Mouse (Mus musculus): ENCODE measurements around the gene Egfl8. TPM values are rescaled to one million over a fixed set of nuclear protein-coding genes. Genes with fewer than 3 reads are reported as not detected.
A peak's percentile ranks its signal among the peaks of the same experiment; 100 is the strongest.

The Egfl8 gene
- polyA plus RNA-seq, 1 experiment from 2014 or later = 12.3 TPM

GRCm38 (mm10) chr17:34578070-34578469 lies 37.7 kb downstream of the Egfl8 start:
- no peak overlapping the region for H3K4me3 ChIP-seq (ENCODE audit: low read depth, low read length)
- no peaks in the 10 kb centered on the region for H3K9me3 ChIP-seq (ENCODE audit: control insufficient read depth, low read length)
- DNase-seq (ENCODE audit: low spot score) = no peak
- ATAC-seq (ENCODE audit: low read depth) = no peak
- no peak overlapping the region for H3K9ac ChIP-seq (ENCODE audit: low read depth, low read length)
- H3K4me1 ChIP-seq (ENCODE audit: control insufficient read depth, insufficient read depth, low read length) = no peaks in the 10 kb centered on the region
- H3K27me3 ChIP-seq (replicated peaks; ENCODE audit: control insufficient read depth, insufficient read depth, low read length) = no peaks in the 10 kb centered on the region
- 78% methylated on average over 3 of the region's 3 CpGs for WGBS
- H3K4me2 ChIP-seq (ENCODE audit: low read depth, low read length) = no peak overlapping the region
- no peak overlapping the region for H3K27ac ChIP-seq (replicated peaks; ENCODE audit: low read depth, low read length)
- no peaks in the 10 kb centered on the region for H3K36me3 ChIP-seq (ENCODE audit: control insufficient read depth, insufficient read depth, low read length)

- WGBS = 64% methylated on average over 5 of the region's 5 CpGs
- H3K4me2 ChIP-seq (ENCODE audit: low read depth, low read length) = no peak overlapping the region
- H3K9me3 ChIP-seq (ENCODE audit: control insufficient read depth, low read length) = no peaks in the 10 kb centered on the region
- no peaks in the 10 kb centered on the region for H3K4me1 ChIP-seq (ENCODE audit: control insufficient read depth, insufficient read depth, low read length)
- no peaks in the 10 kb centered on the region for H3K27me3 ChIP-seq (replicated peaks; ENCODE audit: control insufficient read depth, insufficient read depth, low read length)
- H3K27ac ChIP-seq (replicated peaks; ENCODE audit: low read depth, low read length) = no peak overlapping the region
- H3K36me3 ChIP-seq (ENCODE audit: control insufficient read depth, insufficient read depth, low read length) = no peaks in the 10 kb centered on the region
- no peak overlapping the region for H3K4me3 ChIP-seq (ENCODE audit: low read depth, low read length)
- DNase-seq (ENCODE audit: low spot score) (peak; percentile 37), ATAC-seq (ENCODE audit: low read depth) (no peak)
- H3K9ac ChIP-seq (ENCODE audit: low read depth, low read length) = no peak overlapping the region
These were observed 39.2 kb downstream of the Egfl8 start for GRCm38 (mm10) chr17:34576577-34576976.

DNA sequence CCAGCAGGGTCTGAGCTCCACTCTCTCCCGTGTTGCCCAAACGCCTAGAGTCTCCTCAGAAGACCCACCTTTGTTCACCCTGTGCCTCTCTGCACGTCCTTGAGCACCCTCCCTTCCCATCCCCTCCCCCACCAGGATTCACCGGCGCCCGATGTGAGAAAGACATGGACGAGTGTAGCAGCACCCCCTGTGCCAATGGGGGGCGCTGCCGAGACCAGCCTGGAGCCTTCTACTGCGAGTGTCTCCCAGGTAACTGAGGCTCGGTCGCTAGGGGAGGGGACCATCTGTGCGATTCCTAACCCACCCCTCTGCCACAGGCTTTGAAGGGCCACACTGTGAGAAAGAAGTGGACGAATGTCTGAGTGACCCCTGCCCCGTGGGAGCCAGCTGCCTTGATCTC lies 43.4 kb downstream of the Egfl8 start:
- no peak for ATAC-seq (ENCODE audit: low read depth)
- H3K4me2 ChIP-seq (ENCODE audit: low read depth, low read length) = no peak overlapping the region

DNA sequence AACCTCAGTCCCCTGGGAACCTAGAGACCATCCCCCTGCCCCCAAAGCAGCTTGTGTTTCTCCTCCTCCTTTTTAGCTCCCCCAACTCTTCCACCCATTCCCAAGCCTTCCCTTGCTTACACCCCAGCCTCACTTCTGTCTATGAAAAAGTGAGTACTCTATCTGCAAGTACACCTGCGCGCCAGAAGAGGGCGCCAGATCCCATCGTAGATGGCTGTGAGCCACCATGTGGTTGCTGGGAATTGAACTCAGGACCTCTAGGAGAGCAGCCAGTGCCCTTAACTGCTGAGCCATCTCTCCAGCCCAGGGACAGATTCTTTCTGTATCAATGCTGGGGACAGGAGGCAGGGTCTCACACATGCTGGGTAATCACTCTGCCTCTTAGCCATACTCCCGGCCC lies 43.9 kb downstream of the Egfl8 start:
- Histone ChIP-seq H3K36me3 (ENCODE audit: control insufficient read depth, insufficient read depth, low read length) (no peaks in the 10 kb centered on the region), H3K4me3 (ENCODE audit: low read depth, low read length) (no peak overlapping the region), H3K9ac (ENCODE audit: low read depth, low read length) (no peak overlapping the region), H3K9me3 (ENCODE audit: control insufficient read depth, low read length) (no peaks in the 10 kb centered on the region), H3K4me1 (ENCODE audit: control insufficient read depth, insufficient read depth, low read length) (no peaks in the 10 kb centered on the region), H3K27ac (replicated peaks; ENCODE audit: low read depth, low read length) (no peak overlapping the region), H3K27me3 (replicated peaks; ENCODE audit: control insufficient read depth, insufficient read depth, low read length) (no peaks in the 10 kb centered on the region), H3K4me2 (ENCODE audit: low read depth, low read length) (no peak overlapping the region)
- ATAC-seq (ENCODE audit: low read depth) = no peak
- DNase-seq (ENCODE audit: low spot score) = no peak
- 10% methylated on average over 5 of the region's 5 CpGs for WGBS

More for the DNA sequence above, 43.4 kb downstream of the Egfl8 start:
- no peak overlapping the region for H3K9ac ChIP-seq (ENCODE audit: low read depth, low read length)
- H3K4me3 ChIP-seq (ENCODE audit: low read depth, low read length) = no peak overlapping the region
- WGBS = 17% methylated on average over 14 of the region's 15 CpGs
- no peaks in the 10 kb centered on the region for H3K27me3 ChIP-seq (replicated peaks; ENCODE audit: control insufficient read depth, insufficient read depth, low read length)
- H3K36me3 ChIP-seq (ENCODE audit: control insufficient read depth, insufficient read depth, low read length) = no peaks in the 10 kb centered on the region
- H3K4me1 ChIP-seq (ENCODE audit: control insufficient read depth, insufficient read depth, low read length) = no peaks in the 10 kb centered on the region
- no peaks in the 10 kb centered on the region for H3K9me3 ChIP-seq (ENCODE audit: control insufficient read depth, low read length)
- H3K27ac ChIP-seq (replicated peaks; ENCODE audit: low read depth, low read length) = no peak overlapping the region
- DNase-seq (ENCODE audit: low spot score) = no peak

GRCm38 (mm10) chr17:34569919-34570318 lies 45.9 kb downstream of the Egfl8 start:
- no peaks in the 10 kb centered on the region for H3K4me1 ChIP-seq (ENCODE audit: control insufficient read depth, insufficient read depth, low read length)
- no peaks in the 10 kb centered on the region for H3K9me3 ChIP-seq (ENCODE audit: control insufficient read depth, low read length)
- no peak overlapping the region for H3K4me2 ChIP-seq (ENCODE audit: low read depth, low read length)
- no peak for ATAC-seq (ENCODE audit: low read depth)
- DNase-seq (ENCODE audit: low spot score) = no peak
- H3K4me3 ChIP-seq (ENCODE audit: low read depth, low read length) = no peak overlapping the region
- WGBS = 66% methylated on average over 4 of the region's 4 CpGs
- H3K9ac ChIP-seq (ENCODE audit: low read depth, low read length) = no peak overlapping the region
- no peak overlapping the region for H3K27ac ChIP-seq (replicated peaks; ENCODE audit: low read depth, low read length)
- no peaks in the 10 kb centered on the region for H3K36me3 ChIP-seq (ENCODE audit: control insufficient read depth, insufficient read depth, low read length)
- H3K27me3 ChIP-seq (replicated peaks; ENCODE audit: control insufficient read depth, insufficient read depth, low read length) = no peaks in the 10 kb centered on the region

DNA sequence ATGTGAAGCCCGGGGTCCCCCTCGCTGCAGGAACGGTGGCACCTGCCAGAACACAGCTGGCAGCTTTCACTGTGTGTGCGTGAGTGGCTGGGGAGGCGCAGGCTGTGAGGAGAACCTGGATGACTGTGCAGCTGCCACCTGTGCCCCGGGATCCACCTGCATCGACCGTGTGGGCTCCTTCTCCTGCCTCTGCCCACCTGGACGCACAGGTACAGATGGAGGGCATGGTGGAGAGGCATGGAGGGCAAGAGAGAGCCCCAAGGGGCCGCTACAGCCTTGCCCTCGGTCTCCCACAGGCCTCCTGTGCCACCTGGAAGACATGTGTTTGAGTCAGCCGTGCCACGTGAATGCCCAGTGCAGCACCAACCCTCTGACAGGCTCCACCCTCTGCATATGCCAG lies 47.4 kb downstream of the Egfl8 start:
- Histone ChIP-seq H3K27ac (replicated peaks; ENCODE audit: low read depth, low read length) (no peak overlapping the region), H3K9ac (ENCODE audit: low read depth, low read length) (no peak overlapping the region), H3K4me2 (ENCODE audit: low read depth, low read length) (no peak overlapping the region), H3K36me3 (ENCODE audit: control insufficient read depth, insufficient read depth, low read length) (no peaks in the 10 kb centered on the region), H3K27me3 (replicated peaks; ENCODE audit: control insufficient read depth, insufficient read depth, low read length) (no peaks in the 10 kb centered on the region), H3K4me3 (ENCODE audit: low read depth, low read length) (no peak overlapping the region), H3K9me3 (ENCODE audit: control insufficient read depth, low read length) (no peaks in the 10 kb centered on the region), H3K4me1 (ENCODE audit: control insufficient read depth, insufficient read depth, low read length) (0 out of 2 replicates have a peak, but pooled peaks cover 4% of the 10 kb centered on the region)
- no peak for DNase-seq (ENCODE audit: low spot score)
- no peak for ATAC-seq (ENCODE audit: low read depth)
- WGBS = 80% methylated on average over 11 of the region's 13 CpGs

DNA sequence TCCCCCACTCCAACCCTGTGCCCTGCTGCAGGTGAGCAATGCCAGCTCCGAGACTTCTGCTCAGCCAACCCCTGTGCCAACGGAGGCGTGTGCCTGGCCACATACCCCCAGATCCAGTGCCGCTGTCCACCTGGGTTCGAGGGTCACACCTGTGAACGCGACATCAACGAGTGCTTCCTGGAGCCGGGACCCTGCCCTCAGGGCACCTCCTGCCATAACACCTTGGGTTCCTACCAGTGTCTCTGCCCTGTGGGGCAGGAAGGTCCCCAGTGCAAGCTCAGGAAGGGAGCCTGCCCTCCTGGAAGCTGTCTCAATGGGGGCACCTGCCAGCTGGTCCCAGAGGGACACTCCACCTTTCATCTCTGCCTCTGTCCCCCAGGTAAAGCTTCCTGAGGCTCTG lies 48.5 kb downstream of the Egfl8 start:
- no peak overlapping the region for H3K4me3 ChIP-seq (ENCODE audit: low read depth, low read length)
- ATAC-seq (ENCODE audit: low read depth) (no peak), DNase-seq (ENCODE audit: low spot score) (no peak)
- 59% methylated on average over 6 of the region's 9 CpGs for WGBS
- no peaks in the 10 kb centered on the region for H3K27me3 ChIP-seq (replicated peaks; ENCODE audit: control insufficient read depth, insufficient read depth, low read length)
- H3K4me1 ChIP-seq (ENCODE audit: control insufficient read depth, insufficient read depth, low read length) = 0 out of 2 replicates have a peak, but pooled peaks cover 4% of the 10 kb centered on the region
- no peaks in the 10 kb centered on the region for H3K36me3 ChIP-seq (ENCODE audit: control insufficient read depth, insufficient read depth, low read length)
- H3K4me2 ChIP-seq (ENCODE audit: low read depth, low read length) = no peak overlapping the region
- no peak overlapping the region for H3K9ac ChIP-seq (ENCODE audit: low read depth, low read length)
- H3K27ac ChIP-seq (replicated peaks; ENCODE audit: low read depth, low read length) = no peak overlapping the region
- no peaks in the 10 kb centered on the region for H3K9me3 ChIP-seq (ENCODE audit: control insufficient read depth, low read length)

GRCm38 (mm10) chr17:34564796-34565195 lies 51.0 kb downstream of the Egfl8 start:
- no peaks in the 10 kb centered on the region for H3K9me3 ChIP-seq (ENCODE audit: control insufficient read depth, low read length)
- ATAC-seq (ENCODE audit: low read depth) (no peak), DNase-seq (ENCODE audit: low spot score) (no peak)
- H3K27me3 ChIP-seq (replicated peaks; ENCODE audit: control insufficient read depth, insufficient read depth, low read length) = no peaks in the 10 kb centered on the region
- H3K9ac ChIP-seq (ENCODE audit: low read depth, low read length) = no peak overlapping the region
- 29% methylated on average over 3 of the region's 3 CpGs for WGBS
- H3K4me1 ChIP-seq (ENCODE audit: control insufficient read depth, insufficient read depth, low read length) = 0 out of 2 replicates have a peak, but pooled peaks cover 4% of the 10 kb centered on the region
- H3K36me3 ChIP-seq (ENCODE audit: control insufficient read depth, insufficient read depth, low read length) = no peaks in the 10 kb centered on the region
- peak overlapping the region; percentile 19; the same call in 1 of the 2 replicates for H3K27ac ChIP-seq (replicated peaks; ENCODE audit: low read depth, low read length)
- H3K4me2 ChIP-seq (ENCODE audit: low read depth, low read length) = peak overlapping the region; percentile 2; the same call in 1 of the 2 replicates
- no peak overlapping the region for H3K4me3 ChIP-seq (ENCODE audit: low read depth, low read length)

- Histone ChIP-seq H3K9me3 (ENCODE audit: control insufficient read depth, low read length) (no peaks in the 10 kb centered on the region), H3K27ac (replicated peaks; ENCODE audit: low read depth, low read length) (peak within 1 kb of the TSS; percentile 19), H3K4me3 (ENCODE audit: low read depth, low read length) (no peak within 1 kb of the TSS), H3K9ac (ENCODE audit: low read depth, low read length) (0 out of 2 replicates have a peak within 1 kb of the TSS, but pooled peaks have one; percentile 5), H3K4me2 (ENCODE audit: low read depth, low read length) (peak within 1 kb of the TSS; percentile 2; the same call in 1 of the 2 replicates), H3K4me1 (ENCODE audit: control insufficient read depth, insufficient read depth, low read length) (0 out of 2 replicates have a peak, but pooled peaks cover 4% of the 10 kb centered on the region), H3K27me3 (replicated peaks; ENCODE audit: control insufficient read depth, insufficient read depth, low read length) (no peaks in the 10 kb centered on the region), H3K36me3 (ENCODE audit: control insufficient read depth, insufficient read depth, low read length) (no peaks in the 10 kb centered on the region)
- WGBS = 21% methylated on average over 6 of the region's 6 CpGs
- no peak for ATAC-seq (ENCODE audit: low read depth)
- peak; percentile 10 for DNase-seq (ENCODE audit: low spot score)
These were observed 51.8 kb downstream of the Egfl8 start, which contains the start of gene Notch4 for GRCm38 (mm10) chr17:34564003-34564421. Gene Notch4 (plus strand): TSS chr17:34564268.
